Mouse (Mus musculus) splenic B cell, adult 2 months (primary cell): ENCODE results near the gene Smcr8.

ENCODE experiments used
- DNase-seq: peaks from one replicate; pipeline ENCODE4 v3.0.0-alpha.2; 2011; ENCODE audit warnings: low read depth, low spot score
- H3K27me3 ChIP-seq: 2 replicates; pipeline ENCODE4 v1.6.1; 2012; ENCODE audit warnings: mild to moderate bottlenecking, low read length, moderate library complexity, mixed read lengths; ENCODE audit not compliant: control insufficient read depth, poor library complexity, insufficient read depth, severe bottlenecking
- H3K36me3 ChIP-seq: 2 replicates; pipeline ENCODE4 v1.6.1; 2012; ENCODE audit warnings: mild to moderate bottlenecking, low read length, moderate library complexity, mixed read lengths; ENCODE audit not compliant: control insufficient read depth, poor library complexity, insufficient read depth, severe bottlenecking

The Smcr8 gene

DNA sequence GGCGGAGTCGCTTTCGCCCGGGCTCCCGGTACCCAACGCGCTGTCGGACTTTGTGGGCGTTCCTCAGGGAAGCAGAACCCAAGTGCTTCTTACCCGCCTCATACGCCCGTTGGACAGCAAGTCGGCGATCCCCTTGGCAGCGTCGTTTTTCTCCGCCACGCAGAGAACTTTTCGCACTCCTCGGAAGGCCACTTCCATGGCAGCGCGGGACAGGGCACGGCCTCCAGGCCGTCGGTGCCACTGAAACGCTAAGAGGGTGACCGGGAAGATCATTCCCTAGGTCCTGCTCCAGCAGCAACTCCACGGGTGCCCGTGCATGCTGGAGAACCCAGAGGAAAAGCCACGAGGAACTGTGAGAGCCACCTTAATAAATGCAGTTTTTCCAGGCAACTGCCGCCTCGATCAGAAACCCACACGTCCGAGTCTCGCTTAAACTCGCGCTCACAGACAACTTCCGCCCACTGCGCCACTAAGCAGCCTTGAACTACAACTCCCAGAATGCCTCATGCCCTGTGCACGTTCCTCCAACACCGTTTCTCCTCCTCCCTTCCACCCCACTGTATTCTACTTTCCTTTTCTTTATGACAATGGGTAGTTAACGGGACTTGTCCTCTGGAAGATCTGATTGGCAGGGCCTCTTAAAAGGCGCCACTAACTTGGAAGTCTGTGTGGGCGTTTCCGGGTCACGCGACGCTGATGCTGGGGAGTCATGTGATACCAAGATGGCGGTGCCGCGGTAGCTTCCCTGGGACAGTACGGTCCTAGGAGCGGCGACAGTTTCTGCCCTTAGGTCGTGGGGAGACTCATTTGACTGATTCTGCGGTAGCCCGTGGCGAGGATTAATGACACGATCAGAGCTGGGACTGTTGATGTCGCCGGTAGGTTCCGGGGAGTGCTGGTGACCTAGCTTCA is at the start of gene Smcr8, which contains the start of gene Top3a:
Gene Smcr8, plus strand, starts transcription at position 696 of the 912 bp plus-strand sequence.
Gene Top3a, minus strand, starts transcription at position 537 of the 912 bp plus-strand sequence.
- DNase-seq = peak; percentile 95
- 0 out of 2 replicates have a peak, but pooled peaks cover 2% of the 10 kb centered on the region for H3K36me3 ChIP-seq
- H3K27me3 ChIP-seq = no peaks in the 10 kb centered on the region

DNA sequence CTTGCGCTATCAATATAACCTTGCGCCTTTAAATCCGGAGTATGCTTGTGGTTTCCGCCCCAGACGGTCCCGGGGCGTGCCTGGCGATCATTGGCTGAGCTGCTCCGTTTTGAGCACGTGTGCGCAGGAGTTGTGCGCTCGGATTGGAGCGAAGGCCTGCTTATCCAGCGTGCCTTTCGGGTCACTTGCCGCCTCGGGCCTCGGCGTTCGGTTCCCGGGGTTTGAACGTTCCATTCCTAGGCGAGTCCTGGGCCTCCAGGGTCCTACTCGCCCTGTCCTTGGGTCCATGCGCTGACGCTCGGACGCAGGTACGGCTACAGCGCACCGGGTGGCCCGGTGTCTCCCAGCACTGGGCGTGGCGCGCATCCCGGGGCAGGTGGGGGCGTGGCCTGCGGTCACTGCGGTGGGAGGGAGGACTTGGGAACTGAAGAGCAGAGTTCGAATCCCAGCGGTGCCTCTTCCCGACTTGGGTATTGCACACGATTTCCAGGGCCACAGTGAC is 49.0 kb upstream of the Smcr8 start, which contains the start of gene Mief2:
Gene Mief2, plus strand, starts transcription at position 139 of the 502 bp plus-strand sequence.
- Histone ChIP-seq H3K27me3 (no peaks in the 10 kb centered on the region), H3K36me3 (no peaks in the 10 kb centered on the region; the same call in 1 of the 2 replicates)
- peak; percentile 96 for DNase-seq

DNA sequence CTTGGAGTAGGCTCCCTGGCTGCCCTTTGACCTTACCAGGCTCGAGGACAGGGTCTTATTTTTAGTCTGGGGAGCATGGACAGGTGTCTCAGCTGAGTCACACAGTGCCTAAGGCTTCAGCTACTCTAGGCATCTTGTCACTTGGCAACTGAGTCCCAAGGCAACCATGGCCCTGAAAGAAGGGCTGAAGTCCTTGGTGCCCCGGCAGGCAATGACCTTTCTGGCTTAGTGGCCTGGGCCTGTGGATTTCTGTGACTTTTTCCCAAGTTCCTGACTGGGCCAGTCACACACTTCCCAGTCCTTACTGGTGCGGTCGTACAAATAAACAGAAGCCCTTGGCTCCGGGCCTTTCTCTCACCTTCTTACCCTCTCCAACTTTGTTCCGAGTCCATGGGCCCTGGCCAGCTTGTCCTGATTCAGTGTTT is 48.1 kb upstream of the Smcr8 start:
- Histone ChIP-seq H3K27me3 (no peaks in the 10 kb centered on the region), H3K36me3 (no peaks in the 10 kb centered on the region; the same call in 1 of the 2 replicates)
- peak; percentile 8 for DNase-seq

DNA sequence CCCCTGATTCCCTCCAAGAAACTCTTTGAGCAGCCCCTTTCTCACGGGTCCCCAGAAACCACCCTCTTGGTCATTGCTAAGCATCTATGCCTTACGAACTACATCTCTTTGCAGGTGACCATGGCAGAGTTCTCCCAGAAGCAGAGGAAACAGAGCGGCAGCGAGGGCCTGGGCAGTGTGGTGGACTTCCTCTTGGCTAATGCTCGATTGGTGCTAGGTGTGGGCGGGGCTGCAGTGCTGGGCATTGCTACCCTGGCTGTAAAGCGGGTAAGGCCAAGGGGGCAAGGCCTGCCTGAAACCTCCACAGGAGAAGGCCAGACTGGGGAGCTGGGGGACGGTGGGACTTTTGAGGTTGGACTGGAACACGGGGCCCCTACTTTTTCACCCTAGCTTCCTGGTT is 47.2 kb upstream of the Smcr8 start:
- DNase-seq = no peak
- no peaks in the 10 kb centered on the region for H3K27me3 ChIP-seq
- H3K36me3 ChIP-seq = no peaks in the 10 kb centered on the region; the same call in 1 of the 2 replicates

DNA sequence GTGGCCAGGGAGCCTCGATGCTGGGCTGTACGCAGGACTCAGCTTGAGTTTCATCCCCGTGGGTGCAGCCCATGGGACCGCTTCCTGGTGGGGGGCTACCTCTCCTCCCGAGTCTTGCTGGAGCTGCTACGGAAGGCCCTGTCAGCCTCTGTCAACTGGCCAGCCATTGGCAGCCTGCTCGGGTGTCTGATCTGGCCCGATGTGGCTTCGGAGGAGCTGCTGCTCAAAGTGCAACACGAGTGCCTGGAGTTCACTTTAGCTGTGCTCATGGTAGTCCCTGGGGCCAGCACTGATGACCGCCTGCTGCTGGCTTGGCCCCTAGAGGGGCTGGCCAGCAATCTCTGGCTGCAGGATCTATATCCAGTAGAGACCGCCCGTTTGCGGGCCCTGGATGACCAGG is 46.1 kb upstream of the Smcr8 start:
- DNase-seq = no peak
- Histone ChIP-seq H3K27me3 (no peaks in the 10 kb centered on the region), H3K36me3 (no peaks in the 10 kb centered on the region; the same call in 1 of the 2 replicates)

DNA sequence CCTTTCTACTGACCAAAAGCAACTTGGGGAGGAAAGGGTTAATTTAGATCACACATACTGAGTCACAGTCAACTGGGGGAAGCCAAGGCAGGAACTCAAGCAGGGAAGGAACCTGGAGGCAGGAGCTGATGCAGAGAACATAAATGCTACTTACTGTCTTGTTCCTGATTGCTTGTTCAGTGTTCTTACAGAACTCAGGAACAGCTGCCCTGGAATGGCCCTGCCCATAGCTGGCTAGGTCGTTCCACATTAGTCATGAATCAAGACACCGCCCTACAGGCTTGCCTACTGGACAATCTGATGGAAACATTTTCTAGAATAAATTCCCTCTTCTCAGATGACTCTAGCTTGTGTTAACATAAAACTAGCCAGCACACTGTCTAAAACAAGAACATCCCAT is 43.1 kb upstream of the Smcr8 start:
- no peaks in the 10 kb centered on the region for H3K27me3 ChIP-seq
- no peak for DNase-seq
- H3K36me3 ChIP-seq = no peaks in the 10 kb centered on the region; the same call in 1 of the 2 replicates

DNA sequence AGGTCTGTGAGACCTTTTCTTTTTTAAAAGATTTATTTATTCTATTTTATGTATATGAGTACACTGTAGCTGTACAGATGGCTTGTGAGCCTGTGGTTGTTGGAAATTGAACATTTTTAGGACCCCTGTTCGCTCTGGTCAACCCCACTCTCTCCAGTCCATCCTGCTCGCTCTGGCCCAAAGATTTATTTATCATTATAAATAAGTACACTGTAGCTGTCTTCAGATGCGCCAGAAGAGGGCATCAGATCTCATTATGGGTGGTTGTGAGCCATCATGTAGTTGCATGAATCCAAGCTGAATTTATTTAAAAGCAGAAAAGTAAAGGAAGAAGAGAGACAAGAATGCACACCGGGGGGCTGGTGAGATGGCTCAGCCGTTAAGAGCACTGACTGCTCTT is 42.1 kb upstream of the Smcr8 start:
- no peak for DNase-seq
- Histone ChIP-seq H3K36me3 (no peaks in the 10 kb centered on the region; the same call in 1 of the 2 replicates), H3K27me3 (no peaks in the 10 kb centered on the region)

DNA sequence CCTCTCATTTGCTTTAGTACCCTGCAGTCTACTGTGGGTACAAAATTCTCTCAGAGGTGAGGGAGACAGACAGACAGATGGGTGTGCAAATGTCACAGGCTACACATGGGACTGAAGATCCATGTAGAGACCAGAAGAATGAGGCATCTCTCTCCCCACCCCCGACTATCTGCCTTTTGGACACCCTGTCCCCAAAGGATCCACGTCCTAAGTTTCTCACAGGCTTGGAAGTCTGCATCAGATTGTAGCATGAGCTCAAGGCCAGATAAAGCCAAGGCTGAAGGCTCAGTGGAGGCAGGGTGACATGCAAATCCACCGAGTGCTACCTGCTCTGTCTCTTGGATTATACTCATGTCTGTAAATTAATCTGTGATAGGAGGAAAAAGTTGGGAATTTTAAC is 40.8 kb upstream of the Smcr8 start:
- no peaks in the 10 kb centered on the region for H3K27me3 ChIP-seq
- DNase-seq = no peak
- no peaks in the 10 kb centered on the region for H3K36me3 ChIP-seq

DNA sequence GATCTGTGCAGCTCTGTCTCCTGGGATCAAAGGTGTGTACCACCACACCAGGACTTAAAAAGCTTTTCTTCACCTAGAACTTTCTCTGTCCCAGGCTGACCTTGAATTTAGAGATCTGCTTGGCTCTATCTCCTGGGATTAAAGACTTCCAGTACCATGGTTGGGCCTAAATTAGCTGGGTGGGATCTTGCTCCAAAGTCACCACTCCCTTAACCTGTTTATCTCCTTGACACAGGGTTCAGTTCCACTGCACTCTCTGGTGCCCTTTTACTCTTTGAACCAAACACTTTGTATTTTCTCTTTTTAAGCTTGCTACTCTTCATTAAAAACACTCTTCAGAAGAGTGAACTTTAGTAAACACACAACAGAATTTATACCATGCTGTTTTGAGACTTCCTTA is 39.9 kb upstream of the Smcr8 start:
- Histone ChIP-seq H3K27me3 (no peaks in the 10 kb centered on the region), H3K36me3 (no peaks in the 10 kb centered on the region; the same call in 1 of the 2 replicates)
- DNase-seq = no peak

DNA sequence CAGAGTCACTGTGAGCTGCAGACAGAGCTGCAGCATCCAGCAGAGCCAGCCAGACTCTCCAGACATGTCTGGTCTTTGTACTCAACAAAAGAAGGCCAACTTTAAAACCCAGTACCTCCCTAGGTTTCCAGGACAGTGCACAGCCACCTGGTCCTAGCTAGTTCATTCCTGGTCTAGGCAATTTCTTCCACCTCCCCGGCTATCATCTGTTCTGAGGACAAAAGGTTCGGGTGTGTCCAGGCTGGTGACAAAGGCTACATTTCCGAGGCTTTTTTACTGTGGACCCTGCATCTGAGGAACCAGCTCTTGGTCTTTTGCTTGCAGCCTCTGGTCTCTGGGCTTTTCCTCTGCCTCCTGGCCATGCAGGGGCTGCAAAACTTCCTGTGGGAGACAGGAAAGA is 37.0 kb upstream of the Smcr8 start:
- DNase-seq = no peak
- no peaks in the 10 kb centered on the region; the same call in 1 of the 2 replicates for H3K36me3 ChIP-seq
- H3K27me3 ChIP-seq = no peaks in the 10 kb centered on the region

DNA sequence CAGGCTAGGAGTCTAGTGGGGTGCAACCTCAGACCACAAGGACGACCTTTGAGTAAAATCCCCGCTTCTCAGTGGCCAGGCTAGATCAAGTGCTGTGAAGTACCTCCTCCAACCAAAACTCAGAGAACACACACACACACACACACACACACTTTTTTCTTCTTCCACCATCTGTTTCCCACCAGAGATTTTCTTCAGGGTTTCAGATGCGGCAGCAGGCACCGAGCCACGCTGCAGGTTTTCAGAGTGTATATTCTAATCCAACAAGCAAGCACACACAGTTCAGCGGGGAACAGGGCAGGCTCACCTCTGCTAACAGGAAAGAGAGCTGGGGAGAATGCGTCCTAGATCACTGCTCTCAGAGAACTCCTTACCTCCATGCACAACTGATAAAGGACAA is 21.8 kb upstream of the Smcr8 start:
- Histone ChIP-seq H3K36me3 (peaks cover 21% of the 10 kb centered on the region), H3K27me3 (no peaks in the 10 kb centered on the region)
- no peak for DNase-seq

DNA sequence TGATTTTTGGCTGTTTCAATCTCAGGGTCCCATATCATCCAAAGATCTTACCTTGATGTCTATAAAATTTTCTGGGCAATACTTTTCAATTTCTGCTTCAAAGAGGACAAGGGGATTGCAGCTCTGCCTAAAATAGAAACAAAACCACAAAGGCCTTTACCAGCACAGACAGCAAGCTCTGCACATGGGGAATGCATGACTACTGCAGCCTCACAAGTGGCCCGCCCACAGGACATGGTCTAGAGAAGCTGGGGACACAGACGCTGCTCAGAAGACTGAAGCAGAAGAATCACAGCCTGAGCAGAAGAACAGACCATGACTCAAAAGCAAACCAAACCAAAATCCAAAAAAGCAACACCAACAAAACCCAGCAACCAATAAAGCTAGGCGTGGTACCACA is 15.6 kb upstream of the Smcr8 start:
- H3K27me3 ChIP-seq = no peaks in the 10 kb centered on the region
- no peak for DNase-seq

DNA sequence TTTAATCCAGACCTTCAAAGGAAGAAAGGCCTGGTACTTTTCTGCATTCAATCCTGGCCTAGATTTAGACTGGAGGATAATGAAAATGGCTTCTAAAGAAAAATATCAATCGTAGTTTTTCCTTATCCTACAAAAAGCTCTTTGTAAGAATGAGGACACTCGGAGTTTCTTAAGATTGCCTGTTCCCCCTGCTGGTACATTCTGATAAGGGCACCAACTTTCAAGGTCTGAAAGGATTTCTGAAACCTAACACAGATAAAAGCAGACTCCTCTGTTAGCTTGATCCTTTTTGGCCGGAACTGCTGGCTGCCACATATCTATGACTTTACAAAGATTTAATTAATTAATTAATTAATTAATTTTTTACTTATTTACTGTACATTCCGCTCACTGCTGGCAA is 10.4 kb upstream of the Smcr8 start:
- H3K36me3 ChIP-seq = no peaks in the 10 kb centered on the region
- no peaks in the 10 kb centered on the region for H3K27me3 ChIP-seq
- DNase-seq = no peak

More for the DNA sequence above, 15.6 kb upstream of the Smcr8 start:
- H3K36me3 ChIP-seq = peaks cover 5% of the 10 kb centered on the region; the same call in 1 of the 2 replicates

DNA sequence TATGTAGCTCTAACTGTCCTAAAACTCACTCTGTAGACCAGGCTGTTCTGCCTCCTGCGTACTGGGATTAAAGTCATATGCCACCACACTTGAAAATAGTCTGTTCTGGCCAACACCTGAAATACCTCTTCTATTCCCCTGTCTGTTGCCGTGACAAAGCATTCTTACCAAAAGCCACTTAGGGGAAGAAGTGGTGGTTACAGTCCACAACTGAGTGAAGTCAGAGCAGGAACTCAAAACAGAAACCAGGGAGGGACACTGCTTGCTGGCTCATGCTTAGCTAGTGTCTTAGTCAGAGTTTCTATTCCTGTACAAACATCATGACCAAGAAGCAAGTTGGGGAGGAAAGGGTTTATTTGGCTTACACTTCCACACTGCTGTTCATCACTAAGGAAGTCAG is 8.0 kb upstream of the Smcr8 start:
- DNase-seq = peak; percentile 44
- Histone ChIP-seq H3K27me3 (no peaks in the 10 kb centered on the region), H3K36me3 (no peaks in the 10 kb centered on the region)

DNA sequence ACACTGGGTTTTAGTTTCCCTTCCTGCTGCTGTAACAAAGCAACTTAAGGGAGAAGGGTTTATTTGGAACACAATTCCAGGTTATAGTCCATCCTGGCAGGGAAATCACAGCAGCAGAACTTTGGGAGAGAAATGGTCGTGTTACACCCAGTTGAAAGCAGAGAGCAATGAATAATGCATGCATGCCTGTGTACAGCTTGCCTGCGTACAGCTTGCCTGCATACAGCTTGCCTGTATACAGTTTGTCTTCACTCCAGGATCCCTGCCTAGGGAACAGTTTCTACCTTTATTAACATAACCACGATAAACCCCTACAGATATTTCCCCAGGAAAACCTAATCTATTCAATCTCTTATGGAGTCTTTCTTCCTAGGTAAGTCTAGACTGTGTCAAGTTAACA is 6.5 kb upstream of the Smcr8 start:
- H3K27me3 ChIP-seq = no peaks in the 10 kb centered on the region

More for the DNA sequence above, 6.5 kb upstream of the Smcr8 start:
- DNase-seq = no peak
- no peaks in the 10 kb centered on the region for H3K36me3 ChIP-seq
